23 mouse cellular contexts compared by ENCODE assay signal in genomic region chrX:99045315-99045714, GRCm38 (mm10). TPM values are rescaled to one million over a fixed set of nuclear protein-coding genes. Genes with fewer than 3 reads are reported as not detected.
DNase-seq lines count a peak whose midpoint lies in the region; ATAC-seq and TF ChIP-seq lines count a peak whose summit lies in the region.
"Had no signal": no experiment of that assay in that cellular context is flagged by ENCODE, and none has a peak within 500 bp of the region (broad histone marks: within the 10 kb centered on the region; RNA-seq: fewer than 3 reads in every experiment).

No protein-coding gene starts in this region.

- peaks cover 28 to 29% of the 10 kb centered on the region in 2 experiments for H3K4me1 ChIP-seq in heart, embryonic 14.5 days (ENCODE audit: control insufficient read depth in 2 of 2, insufficient read depth in 2 of 2, low read length in 2 of 2)
- H3K4me1 ChIP-seq in liver, adult 2 months (ENCODE audit: control insufficient read depth, insufficient read depth, low read length) = no peaks in the 10 kb centered on the region
- H3K4me1 ChIP-seq in liver, embryonic 11.5 days (replicated peaks; ENCODE audit: control insufficient read depth, insufficient read depth, low read length) = peaks cover 6% of the 10 kb centered on the region
- peaks cover 5% of the 10 kb centered on the region for H3K4me1 ChIP-seq in brown adipose tissue, adult 24 weeks (ENCODE audit: control insufficient read depth, insufficient read depth, insufficient read length, low read length)
- H3K4me1 ChIP-seq in hindbrain, postnatal 0 days (ENCODE audit: insufficient read depth, low read length) = no peaks in the 10 kb centered on the region
- H3K4me1 ChIP-seq: forebrain, embryonic 13.5 days; stomach, embryonic 15.5 days had no signal

- TF ChIP-seq POLR2A in liver, adult 2 months (IDR thresholded peaks at IDR 0.05; ENCODE audit: extremely low read depth, insufficient read depth, low read length) = no peak

- H3K79me2 ChIP-seq in liver, adult 2 months (ENCODE audit: control insufficient read depth, insufficient read depth, low read length) = no peaks in the 10 kb centered on the region; the same call in 1 of the 2 replicates
- H3K79me2 ChIP-seq in macrophage (ENCODE audit: inconsistent target) = peaks cover 70% of the 10 kb centered on the region

- peak overlapping the region; percentile 75 for H3K4me2 ChIP-seq in heart, embryonic 14.5 days (ENCODE audit: low read length)
- no peak overlapping the region for H3K4me2 ChIP-seq in liver, embryonic 11.5 days
- H3K4me2 ChIP-seq in hindbrain, postnatal 0 days (ENCODE audit: low read depth, low read length) = no peak overlapping the region
- H3K4me2 ChIP-seq: forebrain, embryonic 13.5 days; hindbrain, embryonic 14.5 days; liver, embryonic 12.5 days; midbrain, embryonic 15.5 days; stomach, embryonic 15.5 days had no signal

- no peak for ATAC-seq in heart, embryonic 14.5 days (ENCODE audit: insufficient number of reproducible peaks, insufficient read depth, low FRiP score, low read depth)
- ATAC-seq in liver, embryonic 11.5 days (replicated peaks; ENCODE audit: low FRiP score) = no peak
- no peak for ATAC-seq in hindbrain, postnatal 0 days
- ATAC-seq: forebrain, embryonic 13.5 days; intestine, embryonic 16.5 days; liver, embryonic 12.5 days; midbrain, embryonic 15.5 days had no signal

- WGBS in heart, embryonic 14.5 days = 53% methylated on average over 7 of the region's 7 CpGs
- 75% methylated on average over 7 of the region's 7 CpGs for WGBS in liver, adult 2 months
- 61% methylated on average over 7 of the region's 7 CpGs for WGBS in liver, embryonic 11.5 days
- WGBS in macrophage (ENCODE audit: missing documents) = 87% methylated on average over 6 of the region's 7 CpGs
- 66% methylated on average over 7 of the region's 7 CpGs for WGBS in hindbrain, postnatal 0 days

- H3K36me3 ChIP-seq in heart, embryonic 14.5 days (ENCODE audit: control insufficient read depth, insufficient read depth, low read length) = no peaks in the 10 kb centered on the region
- H3K36me3 ChIP-seq in liver, adult 2 months (ENCODE audit: control insufficient read depth, insufficient read depth, low read length) = no peaks in the 10 kb centered on the region
- no peaks in the 10 kb centered on the region for H3K36me3 ChIP-seq in liver, embryonic 11.5 days (ENCODE audit: control insufficient read depth, insufficient read depth, low read length)
- no peaks in the 10 kb centered on the region for H3K36me3 ChIP-seq in macrophage (ENCODE audit: inconsistent target)
- no peaks in the 10 kb centered on the region for H3K36me3 ChIP-seq in hindbrain, postnatal 0 days (ENCODE audit: insufficient read depth, low read length)
- H3K36me3 ChIP-seq: embryonic facial prominence, embryonic 10.5 days; liver, embryonic 12.5 days; lung, embryonic 15.5 days; midbrain, embryonic 15.5 days; stomach, embryonic 15.5 days had no signal

- DNase-seq in heart, adult 18-20 months = no peak
- DNase-seq in liver, adult 2 months (ENCODE audit: extremely low read depth, low read depth, low spot score) = no peak
- no peak for DNase-seq in liver, embryonic 11.5 days (ENCODE audit: low spot score)
- DNase-seq in hindbrain, postnatal 0 days (ENCODE audit: low spot score) = no peak
- DNase-seq: adrenal gland, adult 2 months; cerebellum, adult 11 months; cerebellum, postnatal 25 days; gastrocnemius, postnatal 36 days; layer of hippocampus, postnatal 36 days; left cerebral cortex, postnatal 4 days; right cerebral cortex, postnatal 14 days had no signal

- H3K9me3 ChIP-seq in heart, embryonic 14.5 days (ENCODE audit: control insufficient read depth, low read length) = no peaks in the 10 kb centered on the region
- no peaks in the 10 kb centered on the region for H3K9me3 ChIP-seq in liver, embryonic 11.5 days (ENCODE audit: control insufficient read depth, low read length)
- no peaks in the 10 kb centered on the region for H3K9me3 ChIP-seq in hindbrain, postnatal 0 days (ENCODE audit: low read length)
- H3K9me3 ChIP-seq: embryonic facial prominence, embryonic 10.5 days; forebrain, embryonic 13.5 days; liver, embryonic 12.5 days; lung, embryonic 15.5 days; megakaryocyte, embryonic 14.5 days; midbrain, embryonic 15.5 days; stomach, embryonic 15.5 days had no signal

- H3K9ac ChIP-seq in heart, embryonic 14.5 days (ENCODE audit: low read length) = peak overlapping the region; percentile 44
- peak overlapping the region; percentile 8; the same call in 1 of the 2 replicates for H3K9ac ChIP-seq in liver, adult 2 months (ENCODE audit: low read depth, low read length)
- no peak overlapping the region for H3K9ac ChIP-seq in liver, embryonic 11.5 days (ENCODE audit: low read depth, low read length)
- no peak overlapping the region for H3K9ac ChIP-seq in hindbrain, postnatal 0 days (replicated peaks; ENCODE audit: low read length)
- H3K9ac ChIP-seq: forebrain, embryonic 13.5 days; hindbrain, embryonic 14.5 days; liver, embryonic 12.5 days; lung, embryonic 15.5 days; midbrain, embryonic 15.5 days; stomach, embryonic 15.5 days had no signal

- no peak overlapping the region for H3K4me3 ChIP-seq in heart, embryonic 14.5 days (ENCODE audit: control insufficient read depth in 1 of 2, insufficient read depth in 1 of 2, low read depth in 1 of 2, low read length in 2 of 2)
- H3K4me3 ChIP-seq in liver, adult 2 months (ENCODE audit: insufficient read depth, low read depth, low read length) = peak overlapping the region; percentile 43
- H3K4me3 ChIP-seq in liver, embryonic 11.5 days (ENCODE audit: low read depth, low read length) = no peak overlapping the region
- H3K4me3 ChIP-seq in brown adipose tissue, adult 24 weeks (ENCODE audit: insufficient read depth, low read depth, low read length) = peak overlapping the region; percentile 93
- peak overlapping the region; percentile 57; the same call in 1 of the 2 replicates for H3K4me3 ChIP-seq in macrophage (ENCODE audit: inconsistent target)
- no peak overlapping the region for H3K4me3 ChIP-seq in hindbrain, postnatal 0 days (ENCODE audit: low read length)
- H3K4me3 ChIP-seq: embryonic facial prominence, embryonic 10.5 days; forebrain, embryonic 13.5 days; liver, embryonic 12.5 days; lung, embryonic 15.5 days; megakaryocyte, embryonic 14.5 days; midbrain, embryonic 15.5 days; stomach, embryonic 15.5 days had no signal

- TF ChIP-seq CTCF in liver, adult 2 months (IDR thresholded peaks at IDR 0.05; ENCODE audit: low read depth, low read length) = no peak
- no peak for TF ChIP-seq CTCF in hindbrain, postnatal 0 days (IDR thresholded peaks at IDR 0.05; ENCODE audit: low read depth)

- H3K27me3 ChIP-seq in heart, embryonic 14.5 days (ENCODE audit: control insufficient read depth, insufficient read depth, low read length) = 0 out of 2 replicates have a peak, but pooled peaks cover 3% of the 10 kb centered on the region
- no peaks in the 10 kb centered on the region for H3K27me3 ChIP-seq in liver, adult 2 months (ENCODE audit: control insufficient read depth, insufficient read depth, low read length)
- peaks cover 35% of the 10 kb centered on the region for H3K27me3 ChIP-seq in liver, embryonic 11.5 days (replicated peaks; ENCODE audit: control insufficient read depth, insufficient read depth, low read length)
- H3K27me3 ChIP-seq in hindbrain, postnatal 0 days (ENCODE audit: insufficient read depth, low read length) = no peaks in the 10 kb centered on the region

- peak overlapping the region; percentile 71 to 76 for H3K27ac ChIP-seq in heart, embryonic 14.5 days (replicated peaks in 1 of 2; ENCODE audit: control insufficient read depth in 1 of 2, insufficient read depth in 1 of 2, low read depth in 2 of 2, low read length in 2 of 2)
- H3K27ac ChIP-seq in liver, adult 2 months (replicated peaks; ENCODE audit: insufficient read depth, low read depth, low read length) = peak overlapping the region; percentile 52
- no peak overlapping the region for H3K27ac ChIP-seq in liver, embryonic 11.5 days (ENCODE audit: low read depth, low read length)
- H3K27ac ChIP-seq in brown adipose tissue, adult 24 weeks (replicated peaks; ENCODE audit: low read depth, low read length) = peak overlapping the region; percentile 72
- peak overlapping the region; percentile 89 for H3K27ac ChIP-seq in macrophage
- no peak overlapping the region for H3K27ac ChIP-seq in hindbrain, postnatal 0 days
- H3K27ac ChIP-seq: forebrain, embryonic 13.5 days; hindbrain, embryonic 14.5 days; liver, embryonic 12.5 days; midbrain, embryonic 15.5 days; stomach, embryonic 15.5 days had no signal

RNA-seq across cellular contexts. Expression of gene Stard8, which starts 42.3 kb away (rescaled TPM):
- 11.3 and 12.0 TPM in 2 replicates for polyA plus RNA-seq in heart, embryonic 14.5 days (2014; fragmentation: Nextera tagmentation; extraction: Ambion mirVana)
- 10 to 100 TPM; 28.1 to 30.4 TPM for total RNA-seq in heart, adult 18-20 months (2021)
- 6.8 and 8.4 TPM in 2 replicates for total RNA-seq in liver, adult 2 months (2014; rRNA removed)
- polyA plus RNA-seq in liver, adult 2 months (2012; rRNA removed) = 8.3 TPM in 2 replicates
- polyA plus RNA-seq in liver, embryonic 11.5 days (2014; fragmentation: Nextera tagmentation; extraction: Ambion mirVana) = 7.2 and 7.4 TPM in 2 replicates
- polyA plus RNA-seq in brown adipose tissue, adult 24 weeks (2012; ENCODE audit: insufficient read depth, insufficient read length, missing spikeins) = 5.0 and 6.7 TPM in 2 replicates
- 100 to 1,000 TPM in 7 of 26 experiments, 10 to 100 TPM in 19; 20.9 to 142 (median 62.6) TPM for total RNA-seq in macrophage (2018; cell fraction: chromatin; rRNA removed)
- total RNA-seq in macrophage (2018; cell fraction: cytosol; rRNA removed) = 10 to 100 TPM; 21.6 to 68.1 (median 33.3) TPM
- total RNA-seq in macrophage (2018; cell fraction: nucleus; rRNA removed) = 100 to 1,000 TPM in 1 of 26 experiments, 10 to 100 TPM in 25; 22.9 to 107 (median 44.6) TPM
- polyA plus RNA-seq in macrophage (2018) = 38.4 to 50.2 TPM (median 42.6 TPM) in 3 replicates
- 8.2 and 13.0 TPM in 2 replicates for total RNA-seq in hindbrain, postnatal 0 days (2014; rRNA removed)
- polyA plus RNA-seq in hindbrain, postnatal 0 days (2015; fragmentation: Nextera tagmentation; extraction: Ambion mirVana) = 4.2 and 4.6 TPM in 2 replicates

Comparison
In these comparisons a context has a peak if more than half of its experiments do, and no peak if none do; other contexts are left out.
1. H3K27ac ChIP-seq: peak in heart, embryonic 14.5 days (2 of 2), liver, adult 2 months (single experiment), brown adipose tissue, adult 24 weeks (single experiment) and macrophage (single experiment); none in liver, embryonic 11.5 days (single experiment) and hindbrain, postnatal 0 days (single experiment).
2. H3K4me3 ChIP-seq: peak in liver, adult 2 months (single experiment), brown adipose tissue, adult 24 weeks (single experiment) and macrophage (single experiment); none in heart, embryonic 14.5 days (0 of 2), liver, embryonic 11.5 days (single experiment) and hindbrain, postnatal 0 days (single experiment).
3. H3K9ac ChIP-seq: peak in heart, embryonic 14.5 days (single experiment) and liver, adult 2 months (single experiment); none in liver, embryonic 11.5 days (single experiment) and hindbrain, postnatal 0 days (single experiment).